Mouse (Mus musculus) frontal cortex, postnatal 14 days (tissue): ENCODE measurements around the gene Ddi2.
"Not testable (repeated sequence)": the region's sequence is repeated elsewhere in the genome, so short reads cannot be mapped to it uniquely, and the experiment has no call there.

Source experiments
- DNase-seq, 2 experiments: peaks; one replicate each; pipeline ENCODE4 v3.0.0; 2022; ENCODE audit warnings: low spot score in 2 of 2

The Ddi2 gene

DNA sequence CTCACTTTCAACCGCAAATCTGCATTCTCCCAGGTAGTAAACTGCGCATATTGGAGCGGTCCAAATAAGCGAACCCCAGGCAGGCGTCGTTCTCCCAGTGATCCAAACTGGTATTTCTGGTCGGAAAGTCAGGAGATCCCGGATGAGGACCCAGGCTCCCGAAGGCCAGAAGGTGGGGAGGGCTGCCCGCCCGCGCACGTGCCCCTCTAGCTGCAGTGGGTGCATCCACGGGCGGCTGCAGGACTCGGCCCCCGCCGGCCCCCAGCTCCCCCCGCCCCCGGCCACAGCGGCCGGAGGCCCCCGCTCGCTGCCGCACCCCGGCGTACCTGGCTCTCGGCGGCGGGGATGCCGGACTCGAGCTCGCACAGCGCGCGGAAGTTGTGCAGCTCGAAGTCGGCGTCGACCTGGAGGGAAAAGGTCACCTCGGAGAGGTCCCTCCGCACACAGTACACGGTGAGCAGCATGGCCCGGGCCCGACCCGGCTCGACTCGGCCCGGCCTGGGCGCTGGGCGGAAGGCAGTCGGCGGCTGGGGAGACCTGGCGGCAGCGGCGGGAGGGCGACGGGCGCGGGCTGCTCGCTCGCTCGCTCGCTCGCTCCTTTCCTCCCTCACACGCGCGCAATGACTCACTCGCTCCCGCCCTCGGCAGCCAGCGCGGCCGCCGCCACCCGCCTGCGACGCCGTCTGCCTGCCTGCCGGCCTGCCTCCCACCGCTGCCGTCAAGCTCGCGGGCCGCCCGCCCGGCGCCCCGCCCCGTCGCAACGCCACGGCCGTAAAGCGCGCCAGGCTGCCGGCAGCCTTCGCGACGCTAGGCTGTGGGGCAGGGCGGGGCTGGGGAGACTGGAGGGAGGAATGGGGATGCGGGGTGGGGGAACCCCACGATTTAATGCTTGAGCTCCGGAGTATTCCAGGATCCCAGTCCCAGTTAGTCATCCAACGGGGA lies at the start of gene Ddi2:
Gene Ddi2, minus strand, starts transcription at position 689 of the 942 bp plus-strand sequence.
- peak; percentile 81 to 83 for DNase-seq

DNA sequence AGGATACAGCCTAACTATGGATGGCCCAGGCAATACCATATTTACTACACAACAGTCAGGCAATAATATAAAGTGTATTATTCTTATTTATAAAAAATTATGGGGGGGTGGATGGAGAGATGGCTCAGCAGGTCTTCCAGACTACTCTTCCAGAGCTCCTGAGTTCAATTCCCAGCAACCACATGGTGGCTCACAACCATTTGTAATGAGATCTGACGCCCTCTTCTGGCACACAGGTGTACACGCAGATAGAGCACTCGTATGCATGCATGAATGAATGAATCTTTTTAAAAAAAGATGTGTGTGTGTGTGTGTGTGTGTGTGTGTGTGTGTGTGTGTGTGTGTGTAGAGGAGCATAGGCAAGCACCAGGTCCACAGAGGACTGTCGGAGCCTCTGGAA lies 49.8 kb upstream of the Ddi2 start:
- not testable (repeated sequence) for DNase-seq

DNA sequence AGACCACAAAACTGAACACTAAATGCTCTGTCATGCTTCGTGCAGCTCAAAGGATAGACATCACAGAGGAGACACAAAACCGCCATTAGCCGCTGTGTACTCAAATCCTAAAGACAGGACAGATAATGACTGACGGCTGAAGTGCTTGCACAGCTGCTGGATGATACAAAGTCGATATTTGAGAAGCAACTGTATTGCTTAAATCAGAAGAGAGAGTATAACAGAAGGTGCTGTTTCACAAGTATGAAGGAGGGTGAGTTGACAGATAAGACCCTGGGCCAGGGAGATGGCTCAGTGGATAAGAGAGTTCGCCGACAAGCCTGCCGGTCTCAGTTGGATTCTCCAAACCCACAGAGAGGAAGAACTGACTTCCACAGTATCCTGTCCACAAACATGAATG lies 48.6 kb upstream of the Ddi2 start:
- no peak for DNase-seq

DNA sequence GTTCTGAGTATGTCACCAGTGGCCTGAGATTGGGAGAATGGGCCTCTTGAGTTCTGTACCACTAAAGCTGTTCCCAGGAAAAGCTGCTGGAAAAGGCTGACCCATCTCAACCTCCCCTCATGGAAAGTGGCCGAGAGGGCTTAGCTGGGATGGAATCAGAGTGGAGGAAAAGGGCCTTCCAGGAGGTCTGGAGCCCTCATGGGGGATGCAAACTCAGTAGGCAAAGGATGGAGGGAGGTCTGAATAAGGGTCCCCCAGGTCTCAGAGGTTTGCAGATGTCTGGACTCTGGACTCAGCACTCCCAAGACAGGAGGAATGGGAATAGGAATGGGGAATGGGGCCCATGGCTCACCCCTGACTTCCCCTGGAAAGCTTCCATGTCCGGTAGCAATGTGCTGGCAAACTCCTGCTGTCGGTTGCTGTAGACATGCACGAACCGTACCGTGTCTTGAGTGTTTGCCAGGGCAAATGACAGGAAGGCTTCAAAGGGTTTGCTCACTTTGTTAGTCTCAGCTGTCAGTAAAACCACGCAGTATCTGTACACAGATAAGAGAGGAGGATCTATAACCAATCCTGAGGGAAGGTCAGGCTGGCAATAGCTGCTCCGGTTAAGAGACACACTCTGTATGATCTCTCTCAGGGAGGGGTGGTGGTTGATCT lies 46.4 kb upstream of the Ddi2 start:
- DNase-seq: no peak

DNA sequence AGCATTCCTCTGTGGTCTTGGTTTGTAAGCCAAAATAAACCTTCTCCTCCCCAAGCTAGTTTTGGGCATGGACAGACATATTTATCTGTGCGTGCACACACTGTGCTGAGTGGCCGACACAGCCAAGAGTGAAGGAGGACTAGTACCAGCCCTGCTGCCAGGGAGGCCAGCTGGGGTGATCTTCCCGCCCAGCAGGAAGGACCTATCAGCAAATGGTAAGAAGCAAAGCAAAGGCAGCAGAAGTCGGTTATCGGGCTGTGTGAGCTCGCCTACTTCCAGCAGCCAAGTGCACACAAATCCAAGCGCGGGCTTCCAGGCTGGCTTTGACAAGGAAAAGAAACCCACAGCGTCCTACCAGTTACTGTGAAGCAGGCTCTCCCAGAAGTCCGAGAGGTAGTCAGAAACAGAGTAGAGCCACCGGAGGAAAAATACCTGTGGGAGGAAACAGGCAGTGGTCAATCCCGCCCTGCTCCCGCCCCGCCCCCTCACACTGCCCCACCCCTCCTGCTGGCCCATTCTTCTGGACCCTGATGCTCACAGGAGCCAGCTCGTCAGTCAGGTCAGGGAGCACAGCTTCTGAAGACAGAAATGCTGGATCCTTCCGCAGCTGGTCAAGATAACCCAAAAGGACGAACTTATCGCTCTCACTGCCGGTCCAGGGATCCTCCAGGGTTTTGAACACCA lies 44.3 kb upstream of the Ddi2 start:
- DNase-seq: no peak

DNA sequence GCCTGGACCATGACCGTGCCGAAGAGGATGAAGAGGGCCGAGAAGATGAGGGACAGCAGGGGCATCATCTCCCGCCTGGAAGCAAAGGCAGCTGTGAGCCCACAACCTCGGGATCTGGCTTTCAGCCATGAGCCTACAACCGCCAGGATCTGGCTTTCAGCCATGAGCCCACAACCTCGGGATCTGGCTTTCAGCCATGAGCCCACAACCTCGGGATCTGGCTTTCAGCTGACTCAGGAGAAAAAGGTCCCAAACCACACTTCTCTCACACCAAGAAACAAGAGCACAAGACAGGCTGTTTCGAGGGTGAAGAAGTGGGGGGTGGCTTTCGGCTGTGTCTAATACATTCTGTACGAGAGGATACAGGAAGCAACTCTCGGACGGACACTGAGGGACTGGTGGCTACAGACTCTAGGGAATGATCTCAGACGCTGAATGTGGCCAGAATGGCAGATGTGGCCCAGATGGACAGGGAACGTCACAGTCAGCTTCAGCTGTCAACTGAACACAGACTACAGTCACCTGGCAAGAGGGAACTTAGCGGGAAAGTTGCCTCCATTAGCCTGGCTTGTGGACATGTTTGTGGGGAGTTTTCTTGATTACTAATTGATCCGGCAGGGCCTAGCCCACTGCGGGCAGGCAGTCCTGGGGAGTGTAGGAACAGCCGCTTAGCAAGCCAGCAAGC lies 43.6 kb upstream of the Ddi2 start:
- no peak for DNase-seq

DNA sequence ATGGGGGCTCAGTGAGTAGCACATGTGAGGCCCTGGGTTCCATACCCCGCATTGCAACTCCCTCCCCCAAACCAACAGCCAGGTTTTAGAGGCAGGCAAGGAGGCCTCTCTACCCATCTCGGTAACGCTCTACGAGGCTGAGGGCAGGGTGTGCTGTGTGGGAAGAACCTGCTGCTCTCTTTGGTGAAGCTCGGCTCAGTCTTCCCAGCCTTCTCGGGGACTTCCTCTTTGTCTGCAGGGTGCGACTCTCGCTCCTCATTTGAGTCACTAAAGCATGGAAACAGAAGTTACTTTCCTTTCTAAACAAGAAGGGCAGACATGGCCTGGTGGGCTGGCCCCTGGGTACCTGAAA lies 43.1 kb upstream of the Ddi2 start:
- no peak for DNase-seq

DNA sequence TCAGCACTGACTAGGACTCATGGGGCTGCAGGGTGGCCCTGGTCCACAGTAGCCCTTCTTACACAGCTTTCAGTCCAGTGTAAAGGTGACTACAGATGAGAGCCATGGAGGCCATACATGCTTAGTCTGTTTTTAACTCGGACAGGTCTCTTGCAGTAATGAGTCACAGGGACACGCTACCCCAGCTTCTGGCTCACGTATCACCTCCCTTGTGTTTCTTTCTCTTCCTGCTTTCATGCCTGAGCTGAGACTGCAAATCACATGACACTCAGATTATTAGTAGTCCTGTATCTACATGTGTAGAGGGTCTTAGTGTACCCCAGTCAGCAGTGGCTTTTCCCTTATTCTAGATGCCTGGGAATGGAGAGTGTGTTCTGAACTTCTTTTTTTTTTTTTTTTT lies 41.8 kb upstream of the Ddi2 start:
- DNase-seq: no peak

DNA sequence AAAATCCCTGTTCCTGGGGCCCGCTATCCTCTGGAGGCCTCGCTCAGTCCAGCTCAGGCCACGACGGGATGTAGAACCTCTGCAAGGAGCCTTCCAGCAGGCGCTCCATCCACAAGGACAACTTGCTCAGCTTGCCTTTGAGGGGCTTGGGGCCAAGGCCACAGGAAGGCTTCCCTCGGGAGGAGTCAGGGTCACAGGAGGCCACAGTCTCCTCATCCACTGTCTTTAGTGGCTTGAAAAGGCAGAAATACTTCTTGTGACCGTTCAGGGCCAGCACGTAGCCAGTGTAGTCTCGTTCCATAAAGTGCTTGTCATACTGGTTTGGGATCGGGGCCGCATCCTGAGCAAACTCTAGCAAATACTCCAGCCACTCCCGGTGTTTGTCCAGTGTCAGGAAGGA lies 40.3 kb upstream of the Ddi2 start:
- no peak for DNase-seq

DNA sequence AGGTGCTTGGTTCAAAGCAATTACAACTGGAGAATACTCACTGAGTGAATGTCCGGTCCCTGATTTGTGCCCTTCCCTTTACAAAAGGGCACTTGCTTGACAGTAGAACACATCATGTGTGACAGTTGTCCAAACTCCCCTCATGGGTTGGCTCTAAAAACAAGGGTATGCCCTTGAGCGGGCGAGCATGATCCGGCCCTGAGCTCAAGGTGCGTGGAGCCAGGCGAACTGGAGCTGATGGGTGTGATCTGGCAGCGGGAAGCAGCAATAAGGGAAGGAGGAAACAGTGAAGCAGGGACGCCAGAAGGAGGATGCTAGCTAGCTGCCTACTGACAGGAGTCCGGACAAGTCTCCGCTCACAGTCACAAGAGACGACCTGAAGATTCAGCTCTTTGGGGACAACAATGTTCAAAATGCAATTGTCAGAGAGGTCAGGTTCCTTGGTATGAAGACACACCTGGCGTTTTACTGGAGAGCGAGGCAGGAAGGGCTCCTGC lies 38.9 kb upstream of the Ddi2 start:
- no peak for DNase-seq

DNA sequence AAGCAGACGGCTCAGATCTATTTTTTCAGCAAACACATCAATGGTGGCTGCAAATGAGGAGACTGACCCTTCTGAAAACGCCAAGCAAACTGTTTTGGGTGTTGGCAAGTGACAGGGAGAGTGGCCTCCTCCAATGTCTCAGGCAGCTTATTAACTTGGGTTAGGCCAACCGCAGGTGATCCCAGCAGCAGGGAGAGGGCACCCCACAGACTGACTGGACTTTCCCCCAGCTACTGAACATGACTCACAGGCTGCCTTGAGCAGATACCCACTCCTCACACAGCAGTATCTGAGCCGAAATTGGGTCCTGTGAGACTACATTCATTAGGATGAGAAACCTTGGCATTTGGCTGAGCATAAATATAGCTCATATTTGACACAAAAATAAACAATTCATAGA lies 37.7 kb upstream of the Ddi2 start:
- no peak for DNase-seq

DNA sequence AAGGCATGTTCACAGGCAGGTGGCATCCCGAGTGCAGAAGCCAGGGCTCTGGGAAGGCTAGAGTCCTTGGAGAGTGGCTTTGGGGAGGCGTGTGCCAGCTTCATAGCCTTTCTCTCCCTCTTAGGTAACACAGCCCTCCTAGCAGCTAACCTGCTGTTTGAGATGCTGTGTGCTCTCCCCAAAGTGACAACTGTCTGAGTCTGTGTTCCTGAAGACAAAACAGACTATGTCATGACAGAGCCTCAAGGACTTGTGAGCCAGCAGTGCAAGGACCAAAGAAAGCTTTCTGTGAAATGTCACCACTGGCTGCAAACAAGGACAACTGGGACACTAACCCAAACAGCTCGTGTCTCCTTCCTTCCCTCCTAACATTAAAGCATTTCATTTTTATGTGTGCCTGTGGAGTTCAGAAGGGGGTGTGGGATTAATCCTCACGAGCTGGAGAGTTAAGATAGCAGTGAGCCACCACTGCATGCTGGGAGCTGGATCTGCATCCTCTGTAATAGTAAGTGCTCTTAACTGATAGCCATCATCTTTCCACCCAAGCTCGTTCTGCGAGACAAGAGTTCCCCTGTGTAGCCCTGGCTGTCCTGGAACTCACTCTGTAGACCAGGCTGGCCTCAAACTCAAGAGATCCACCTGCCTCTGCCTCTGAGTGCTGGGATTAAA lies 35.8 kb upstream of the Ddi2 start:
- no peak for DNase-seq

DNA sequence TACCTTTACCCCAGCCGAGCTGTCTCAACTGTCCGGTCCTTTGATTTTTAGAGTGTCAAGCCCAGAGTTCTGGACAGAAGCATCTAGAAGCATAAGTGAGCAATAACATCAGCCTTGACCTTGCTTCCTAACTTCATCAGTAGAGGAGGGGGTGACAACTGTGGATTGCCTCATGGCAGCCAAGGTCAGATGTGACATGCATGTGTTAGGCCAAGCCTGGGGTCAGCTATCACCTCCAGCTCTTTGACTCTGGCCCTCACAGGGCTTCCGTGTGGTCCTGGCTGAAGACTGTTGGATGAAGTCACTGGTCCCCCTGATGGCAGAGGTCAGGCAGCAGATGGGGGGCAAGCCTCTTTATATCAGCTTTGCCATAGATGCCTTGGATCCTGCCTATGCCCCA lies 33.9 kb upstream of the Ddi2 start:
- no peak for DNase-seq

DNA sequence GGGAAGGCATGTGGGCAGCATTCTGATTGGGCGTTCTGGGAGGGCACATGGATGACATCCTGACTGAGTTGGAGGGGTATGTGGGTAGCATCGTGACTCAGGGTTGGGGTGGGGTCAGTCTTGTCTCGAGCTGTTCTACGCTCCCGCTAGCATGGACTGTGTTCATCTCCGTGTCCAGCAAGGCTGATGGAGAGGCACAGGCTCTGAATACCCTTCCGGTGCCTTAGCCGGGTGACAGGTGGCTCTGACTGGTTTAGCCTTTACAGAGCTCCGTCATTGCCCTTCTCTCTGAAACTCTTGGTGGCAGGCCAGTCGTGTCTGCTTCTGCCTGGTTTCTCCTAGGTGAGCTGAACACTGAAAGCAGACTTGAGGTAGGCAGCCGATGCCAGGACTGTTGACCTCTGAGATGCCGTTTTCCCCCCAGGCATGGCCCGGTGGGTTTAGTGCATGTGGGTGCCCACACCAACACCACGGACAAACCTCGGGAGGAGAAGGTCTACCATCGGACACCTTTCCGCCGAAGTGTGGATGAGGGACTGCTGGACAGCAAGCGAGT lies 32.2 kb upstream of the Ddi2 start:
- no peak for DNase-seq

DNA sequence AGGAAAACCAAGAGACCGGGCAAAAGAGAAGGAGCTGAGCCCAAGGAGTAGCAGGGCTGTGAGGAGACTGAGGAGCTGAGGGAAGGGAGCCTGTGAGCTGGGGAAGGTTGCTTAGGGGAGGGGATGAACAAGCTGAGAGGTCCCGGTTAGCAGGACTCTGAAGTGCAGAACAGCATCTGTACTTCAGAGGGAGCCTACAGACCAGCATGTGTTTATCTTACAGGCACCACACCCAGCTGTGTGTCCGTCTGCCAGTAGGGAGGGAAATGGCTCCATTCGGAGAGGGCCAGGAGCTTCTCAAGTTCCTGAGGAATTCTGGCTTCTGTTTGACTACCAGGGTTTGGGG lies 28.8 kb upstream of the Ddi2 start:
- no peak for DNase-seq

DNA sequence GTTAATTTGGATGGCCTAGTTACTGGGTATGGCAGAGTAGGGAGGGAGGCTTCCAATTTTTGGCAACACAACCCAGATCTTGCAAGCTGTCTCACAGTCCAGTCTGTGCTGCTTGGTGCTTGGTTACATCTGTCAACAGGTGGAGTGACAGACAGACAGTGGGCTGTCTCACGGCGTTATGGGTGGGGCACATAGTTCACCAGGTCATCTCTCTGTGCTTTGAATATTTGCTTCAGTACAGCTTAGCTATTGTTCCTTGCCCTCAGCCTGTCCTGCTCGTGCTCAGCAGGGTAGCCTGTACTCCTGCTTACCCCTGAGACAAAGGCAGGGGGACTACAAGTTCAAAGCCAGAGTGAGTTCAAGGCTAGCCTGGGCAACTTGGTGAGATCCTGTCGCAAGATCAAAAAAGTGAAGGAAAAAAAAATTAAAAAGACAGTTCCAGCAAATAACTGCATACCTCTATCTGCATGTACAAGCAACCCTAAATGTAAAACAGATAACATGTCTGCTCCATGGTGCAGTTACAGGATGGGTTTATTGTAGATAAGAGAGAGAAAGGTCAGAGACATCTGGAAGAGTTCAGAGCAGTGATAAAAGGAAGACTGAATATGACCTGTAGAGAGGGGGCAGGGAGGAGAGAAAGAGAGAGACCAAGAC lies 28.3 kb upstream of the Ddi2 start:
- no peak for DNase-seq

DNA sequence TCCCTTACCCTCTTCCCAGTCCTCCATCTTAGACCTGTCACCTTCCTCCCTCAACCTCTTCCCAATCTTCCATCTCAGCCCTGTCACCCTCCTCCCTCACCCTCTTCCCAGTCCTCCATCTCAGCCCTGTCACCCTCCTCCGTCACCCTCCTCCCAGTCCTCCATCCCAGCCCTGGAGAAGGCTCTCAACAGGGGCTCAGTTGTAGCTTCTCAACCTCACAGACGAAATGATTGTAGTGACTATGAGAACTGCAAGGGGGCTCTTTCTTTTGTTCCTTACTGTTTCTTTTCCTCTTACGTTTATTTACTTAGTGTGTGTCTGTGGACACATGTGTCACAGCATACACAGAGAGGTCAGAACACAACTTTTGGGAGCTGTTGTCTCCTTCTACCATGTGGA lies 27.6 kb upstream of the Ddi2 start:
- DNase-seq: no peak

DNA sequence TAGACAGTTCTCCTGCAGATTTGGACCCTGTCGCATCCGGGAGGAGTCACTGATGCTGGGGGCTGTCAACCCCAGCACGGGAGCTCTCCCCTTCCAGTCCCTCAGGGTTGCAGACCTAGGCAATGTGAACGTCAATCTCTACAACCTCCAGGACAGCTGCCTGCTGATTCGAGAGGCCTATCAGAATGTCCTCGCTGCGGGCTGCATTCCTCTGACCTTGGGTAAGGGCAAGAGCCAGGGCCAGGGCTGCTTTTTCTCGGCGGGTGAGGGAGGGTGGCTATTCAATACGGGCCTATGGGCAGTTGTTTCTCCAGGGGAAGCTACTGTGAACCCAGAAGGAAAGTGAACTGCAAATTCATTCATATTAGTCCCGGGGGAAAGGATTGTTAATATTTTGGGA lies 26.3 kb upstream of the Ddi2 start:
- no peak for DNase-seq

DNA sequence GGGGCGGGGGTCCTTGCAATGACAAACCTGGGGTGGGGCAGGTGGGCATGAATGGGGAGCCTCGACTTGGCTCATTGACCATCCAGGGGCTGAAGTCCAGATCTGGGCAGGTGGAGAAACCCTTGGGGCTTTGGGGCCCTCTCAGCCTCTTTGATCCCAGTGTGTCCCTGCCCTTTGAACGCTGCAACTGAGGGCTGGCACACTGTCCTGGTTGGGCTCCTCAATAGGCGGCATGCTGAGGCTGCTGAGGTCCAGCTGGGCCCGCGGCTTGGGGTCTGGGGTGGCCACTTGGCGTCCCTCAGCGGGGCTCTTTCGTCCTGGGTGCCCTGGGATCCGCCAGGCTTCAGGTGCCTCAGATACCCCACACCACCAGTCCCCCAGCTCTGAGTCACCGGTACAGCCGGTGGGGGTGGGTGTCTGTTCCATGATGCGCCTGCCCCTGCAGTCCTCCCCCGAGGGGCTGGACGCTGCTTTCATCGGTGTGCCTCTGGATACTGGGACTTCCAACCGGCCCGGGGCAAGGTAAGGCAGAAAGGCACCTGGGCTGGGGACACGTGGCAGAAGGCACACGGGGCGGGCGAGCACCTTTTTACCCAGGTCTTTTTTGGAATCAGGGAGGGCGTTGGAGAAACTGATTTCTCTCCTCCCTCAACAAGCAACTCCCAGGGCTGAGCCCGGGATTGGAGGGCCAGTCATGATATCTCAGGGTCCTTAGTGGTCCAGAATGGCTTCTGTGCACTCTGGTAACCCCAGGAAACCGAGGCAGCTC lies 23.5 kb upstream of the Ddi2 start, which contains the start of gene Agmat:
Gene Agmat, plus strand, starts transcription at position 95 of the 769 bp plus-strand sequence.
- no peak for DNase-seq

DNA sequence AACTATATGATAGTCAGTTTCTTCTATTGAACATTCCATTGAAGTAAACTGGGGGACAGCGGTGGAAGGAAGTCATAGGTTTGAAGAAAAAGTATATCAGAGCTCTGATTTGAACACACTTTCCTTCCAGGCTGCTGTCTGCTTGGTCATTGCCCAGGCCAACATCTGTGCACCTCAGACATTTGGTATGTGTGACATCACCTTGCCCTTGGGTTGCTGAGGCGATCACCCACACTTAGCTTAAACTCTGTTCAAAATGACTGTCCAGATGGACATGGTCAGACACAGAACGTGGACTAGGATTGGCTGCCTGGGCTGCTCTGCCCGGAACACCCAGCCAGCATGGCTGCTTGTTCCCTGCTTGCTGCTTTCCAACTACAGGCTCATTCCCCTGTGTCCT lies 19.2 kb upstream of the Ddi2 start:
- DNase-seq: no peak
